ENCODE assay signal across 26 mouse cellular contexts in genomic region chr9:122216945-122217529, GRCm38 (mm10).
"Had no signal": no experiment of that assay in that cellular context is flagged by ENCODE, and none has a peak within 500 bp of the region (broad histone marks: within the 10 kb centered on the region; RNA-seq: fewer than 3 reads in every experiment).

No protein-coding gene starts in this region.

- DNase-seq: forebrain, postnatal 0 days; gastrocnemius, postnatal 14 days; gastrocnemius, postnatal 36 days; heart, adult 11 months; heart, adult 2 months; heart, postnatal 14 days; heart, postnatal 36 days; kidney, adult 18-20 months; kidney, adult 9 months; kidney, postnatal 25 days; kidney, postnatal 4 days had no signal

- ATAC-seq: forebrain, postnatal 0 days; hindbrain, embryonic 16.5 days; inflammation-experienced regulatory T-cells, adult 6 months; intestine, embryonic 15.5 days; intestine, postnatal 0 days; liver, embryonic 12.5 days had no signal

- H3K27ac ChIP-seq: heart, adult 2 months; heart, embryonic 13.5 days; heart, embryonic 15.5 days; hindbrain, embryonic 12.5 days; hindbrain, embryonic 14.5 days; intestine, embryonic 15.5 days; layer of hippocampus, adult 2 months; left cerebral cortex, adult 2 months; limb, embryonic 10.5 days; limb, embryonic 12.5 days; liver, embryonic 12.5 days; liver, embryonic 14.5 days had no signal

- H3K27me3 ChIP-seq: heart, embryonic 13.5 days; heart, embryonic 15.5 days; hindbrain, embryonic 12.5 days; intestine, embryonic 15.5 days; limb, embryonic 12.5 days; liver, embryonic 12.5 days had no signal

- H3K9me3 ChIP-seq: heart, embryonic 13.5 days; heart, embryonic 15.5 days; hindbrain, embryonic 12.5 days; intestine, embryonic 15.5 days; limb, embryonic 10.5 days; limb, embryonic 12.5 days; liver, embryonic 12.5 days had no signal

- H3K4me1 ChIP-seq: intestine, embryonic 15.5 days; limb, embryonic 10.5 days; limb, embryonic 12.5 days; liver, embryonic 12.5 days had no signal

- H3K36me3 ChIP-seq: heart, embryonic 13.5 days; heart, embryonic 15.5 days; hindbrain, embryonic 12.5 days; intestine, embryonic 15.5 days; limb, embryonic 10.5 days; limb, embryonic 12.5 days; liver, embryonic 12.5 days had no signal

- H3K4me3 ChIP-seq: heart, adult 2 months; heart, embryonic 13.5 days; heart, embryonic 15.5 days; hindbrain, embryonic 12.5 days; intestine, embryonic 15.5 days; layer of hippocampus, adult 2 months; left cerebral cortex, adult 2 months; limb, embryonic 10.5 days; limb, embryonic 12.5 days; liver, embryonic 12.5 days had no signal

- H3K9ac ChIP-seq: forebrain, postnatal 0 days; heart, embryonic 13.5 days; heart, embryonic 15.5 days; hindbrain, embryonic 12.5 days; hindbrain, embryonic 14.5 days; intestine, embryonic 15.5 days; limb, embryonic 12.5 days; liver, embryonic 12.5 days; liver, embryonic 14.5 days had no signal

- H3K4me2 ChIP-seq: heart, embryonic 11.5 days; heart, embryonic 13.5 days; heart, embryonic 15.5 days; hindbrain, embryonic 12.5 days; hindbrain, embryonic 14.5 days; intestine, embryonic 15.5 days; limb, embryonic 12.5 days; liver, embryonic 12.5 days had no signal
